Mouse (Mus musculus) activated CD4-positive, CD25-positive, alpha-beta regulatory T cell, adult 4 months (primary cell): ENCODE measurements around the gene Hnmt. TPM values are rescaled to one million over a fixed set of nuclear protein-coding genes. Genes with fewer than 3 reads are reported as not detected.

ENCODE experiments used
- polyA plus RNA-seq, 2 experiments: library from polyadenylated mRNA; unstranded; fragments of 100-300 nt; shearing (Covaris generic); gene quantifications; one replicate each; pipeline ENCODE4 v1.2.1; 2017

The Hnmt gene
- polyA plus RNA-seq, 2 experiments from 2014 or later: not detected

Other genes with a start within 250 kb of the Hnmt start
- gene Tbpl2, start 47.2 kb upstream of the Hnmt start, polyA plus RNA-seq: not detected
- gene Il1f8, start 103.8 kb upstream of the Hnmt start, polyA plus RNA-seq: not detected
- not detected for gene Il1f9, start 137.1 kb upstream of the Hnmt start, polyA plus RNA-seq
- not detected for gene Il1f6, start 166.0 kb upstream of the Hnmt start, polyA plus RNA-seq
- not detected for gene Il1f5, start 227.6 kb upstream of the Hnmt start, polyA plus RNA-seq
- gene Il1f10, start 241.8 kb upstream of the Hnmt start, polyA plus RNA-seq: not detected